Mouse (Mus musculus): ENCODE data around the gene Sdhb. TPM values are rescaled to one million over a fixed set of nuclear protein-coding genes. Genes with fewer than 3 reads are reported as not detected.
A peak's percentile ranks its signal among the peaks of the same experiment; 100 is the strongest.

Gene Sdhb
- polyA plus RNA-seq, 1 experiment from 2014 or later: 530 TPM

GRCm38 (mm10) chr4:140996812-140997211, 35.8 kb downstream of the Sdhb start:
- Histone ChIP-seq H3K4me3 (replicated peaks) (no peak overlapping the region), H3K9ac (replicated peaks) (no peak overlapping the region), H3K9me3 (replicated peaks) (no peaks in the 10 kb centered on the region), H3K4me1 (no peaks in the 10 kb centered on the region), H3K27me3 (replicated peaks) (no peaks in the 10 kb centered on the region), H3K36me3 (peaks cover 94% of the 10 kb centered on the region), H3K27ac (replicated peaks) (no peak overlapping the region), H3K4me2 (no peak overlapping the region)
- no peak for ATAC-seq (ENCODE audit: low FRiP score)
- 98% methylated on average over 9 of the region's 9 CpGs for WGBS

DNA sequence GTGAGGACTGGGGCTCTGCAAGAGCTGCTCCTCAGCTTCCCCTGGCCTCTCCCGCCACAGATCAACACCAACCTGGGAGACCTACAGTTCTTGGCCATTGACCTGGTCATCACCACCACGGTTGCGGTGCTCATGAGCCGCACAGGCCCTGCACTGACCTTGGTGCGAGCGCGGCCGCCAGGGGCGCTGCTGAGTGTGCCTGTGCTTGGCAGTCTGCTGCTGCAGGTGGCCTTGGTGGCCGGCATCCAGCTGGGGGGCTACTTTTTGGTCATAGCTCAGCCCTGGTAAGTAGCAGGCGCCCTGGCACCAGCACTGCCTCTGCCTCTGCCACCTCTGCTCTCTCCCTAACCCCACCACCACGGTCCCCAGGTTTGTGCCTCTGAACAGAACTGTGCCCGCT, 45.0 kb downstream of the Sdhb start:
- no peak for ATAC-seq (ENCODE audit: low FRiP score)
- 82% methylated on average over 13 of the region's 13 CpGs for WGBS
- Histone ChIP-seq H3K27ac (replicated peaks) (no peak overlapping the region), H3K9me3 (replicated peaks) (no peaks in the 10 kb centered on the region), H3K27me3 (replicated peaks) (no peaks in the 10 kb centered on the region), H3K9ac (replicated peaks) (no peak overlapping the region), H3K4me2 (no peak overlapping the region), H3K4me1 (peaks cover 7% of the 10 kb centered on the region; the same call in 1 of the 2 replicates), H3K36me3 (peaks cover 72% of the 10 kb centered on the region), H3K4me3 (replicated peaks) (no peak overlapping the region)

GRCm38 (mm10) chr4:141008028-141008427, 47.0 kb downstream of the Sdhb start:
- Histone ChIP-seq H3K36me3 (peaks cover 55% of the 10 kb centered on the region), H3K27me3 (replicated peaks) (no peaks in the 10 kb centered on the region), H3K4me2 (no peak overlapping the region), H3K4me1 (peaks cover 27% of the 10 kb centered on the region), H3K4me3 (replicated peaks) (no peak overlapping the region), H3K9ac (replicated peaks) (no peak overlapping the region), H3K9me3 (replicated peaks) (no peaks in the 10 kb centered on the region), H3K27ac (replicated peaks) (no peak overlapping the region)
- ATAC-seq (ENCODE audit: low FRiP score): no peak
- 83% methylated on average over 8 of the region's 8 CpGs for whole genome bisulfite sequencing

GRCm38 (mm10) chr4:141010118-141010517, 49.1 kb downstream of the Sdhb start, which contains the start of gene Mfap2:
Gene Mfap2 (plus strand): TSS chr4:141010418.
- Histone ChIP-seq H3K4me3 (replicated peaks) (peak within 1 kb of the TSS; percentile 55), H3K27me3 (replicated peaks) (no peaks in the 10 kb centered on the region), H3K27ac (replicated peaks) (peak within 1 kb of the TSS; percentile 68), H3K9ac (replicated peaks) (peak within 1 kb of the TSS; percentile 77), H3K4me2 (peak within 1 kb of the TSS; percentile 84), H3K36me3 (peaks cover 51% of the 10 kb centered on the region), H3K4me1 (peaks cover 35% of the 10 kb centered on the region), H3K9me3 (replicated peaks) (no peaks in the 10 kb centered on the region)
- 27% methylated on average over 7 of the region's 7 CpGs for WGBS
- ATAC-seq (ENCODE audit: low FRiP score): no peak

- peak; percentile 85 for ATAC-seq (ENCODE audit: low FRiP score)
- Histone ChIP-seq H3K4me1 (peaks cover 37% of the 10 kb centered on the region), H3K4me2 (peak overlapping the region; percentile 84), H3K4me3 (replicated peaks) (peak overlapping the region; percentile 55), H3K9me3 (replicated peaks) (no peaks in the 10 kb centered on the region), H3K36me3 (peaks cover 51% of the 10 kb centered on the region), H3K27me3 (replicated peaks) (no peaks in the 10 kb centered on the region), H3K9ac (replicated peaks) (peak overlapping the region; percentile 77), H3K27ac (replicated peaks) (peak overlapping the region; percentile 68)
- WGBS: under 1% methylated on average over 26 of the region's 26 CpGs
These were observed 49.5 kb downstream of the Sdhb start for GRCm38 (mm10) chr4:141010526-141010925.

DNA sequence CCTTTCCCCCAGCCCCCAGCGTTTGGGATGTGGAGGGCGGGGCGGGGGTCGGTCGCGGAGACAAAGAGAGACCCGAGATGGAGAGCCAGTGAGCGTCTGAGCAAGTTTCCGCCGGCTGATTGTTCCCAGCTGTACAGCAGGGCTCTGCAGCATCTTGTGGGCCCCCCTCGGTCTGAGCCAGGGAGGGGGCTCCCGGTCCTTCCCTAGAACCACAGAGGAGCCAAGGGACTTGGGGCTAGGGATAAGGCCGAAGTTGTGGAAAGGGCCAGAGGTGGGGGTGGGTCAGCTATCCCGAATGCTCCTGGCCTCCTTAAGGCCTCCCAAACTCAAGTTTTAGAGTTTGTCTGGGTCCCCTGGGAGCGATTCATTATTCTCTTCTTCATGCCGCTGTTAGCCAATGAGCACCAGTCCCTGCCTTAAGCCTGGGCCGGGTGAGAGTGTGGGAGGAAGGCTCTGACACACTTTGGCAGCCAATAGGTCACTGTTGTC, 50.0 kb downstream of the Sdhb start:
- H3K4me3 ChIP-seq (replicated peaks): peak overlapping the region; percentile 55
- H3K27me3 ChIP-seq (replicated peaks): no peaks in the 10 kb centered on the region
- H3K9me3 ChIP-seq (replicated peaks): no peaks in the 10 kb centered on the region
- peak overlapping the region; percentile 77 for H3K9ac ChIP-seq (replicated peaks)
- ATAC-seq (ENCODE audit: low FRiP score): peak; percentile 36
- H3K27ac ChIP-seq (replicated peaks): peak overlapping the region; percentile 68
- H3K4me2 ChIP-seq: peak overlapping the region; percentile 84
- under 1% methylated on average over 17 of the region's 17 CpGs for WGBS
- peaks cover 51% of the 10 kb centered on the region for H3K36me3 ChIP-seq
- peaks cover 37% of the 10 kb centered on the region for H3K4me1 ChIP-seq

DNA sequence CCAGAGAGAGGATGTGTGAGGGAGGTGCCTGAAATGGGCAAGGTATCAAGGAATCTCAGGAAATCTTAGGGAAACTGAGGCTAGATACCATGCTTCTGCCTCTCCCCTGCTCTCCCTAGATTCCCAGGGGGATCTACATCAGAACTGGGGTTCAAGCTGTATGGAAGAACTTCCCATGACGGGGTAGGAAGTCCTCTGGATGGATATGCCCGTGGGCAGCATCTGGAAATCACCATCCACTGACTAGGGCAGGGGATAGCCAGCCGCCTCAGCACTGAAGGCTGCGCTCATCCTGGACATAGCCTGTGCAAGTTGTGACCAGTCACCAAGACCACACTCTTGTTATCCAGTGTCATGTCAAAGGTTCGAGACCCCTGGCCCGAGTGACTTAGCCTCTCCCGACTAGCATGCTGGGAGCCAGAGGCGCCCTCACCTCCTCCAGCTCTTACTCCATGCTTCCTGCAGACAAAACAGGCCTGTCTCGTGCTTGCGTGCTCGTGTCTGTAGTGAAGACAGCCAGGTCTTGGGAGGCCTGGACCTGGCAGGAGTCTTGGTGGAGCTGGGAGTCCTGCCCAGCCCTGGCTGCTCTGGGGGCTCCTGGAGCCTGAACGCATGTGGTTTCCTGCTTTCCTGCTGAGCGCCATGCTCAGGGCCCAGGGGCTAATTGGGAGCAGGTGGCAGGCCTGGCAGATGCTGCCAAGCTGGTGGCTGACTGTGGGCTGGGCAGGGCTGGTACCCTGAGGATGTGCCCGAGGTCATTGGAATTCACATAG, 50.7 kb downstream of the Sdhb start:
- Histone ChIP-seq H3K27ac (replicated peaks) (peak overlapping the region; percentile 68), H3K4me1 (peaks cover 37% of the 10 kb centered on the region), H3K27me3 (replicated peaks) (no peaks in the 10 kb centered on the region), H3K4me2 (peak overlapping the region; percentile 84), H3K36me3 (peaks cover 48% of the 10 kb centered on the region), H3K9me3 (replicated peaks) (no peaks in the 10 kb centered on the region), H3K9ac (replicated peaks) (peak overlapping the region; percentile 77), H3K4me3 (replicated peaks) (peak overlapping the region; percentile 55)
- WGBS: 43% methylated on average over 14 of the region's 14 CpGs
- ATAC-seq (ENCODE audit: low FRiP score): no peak

DNA sequence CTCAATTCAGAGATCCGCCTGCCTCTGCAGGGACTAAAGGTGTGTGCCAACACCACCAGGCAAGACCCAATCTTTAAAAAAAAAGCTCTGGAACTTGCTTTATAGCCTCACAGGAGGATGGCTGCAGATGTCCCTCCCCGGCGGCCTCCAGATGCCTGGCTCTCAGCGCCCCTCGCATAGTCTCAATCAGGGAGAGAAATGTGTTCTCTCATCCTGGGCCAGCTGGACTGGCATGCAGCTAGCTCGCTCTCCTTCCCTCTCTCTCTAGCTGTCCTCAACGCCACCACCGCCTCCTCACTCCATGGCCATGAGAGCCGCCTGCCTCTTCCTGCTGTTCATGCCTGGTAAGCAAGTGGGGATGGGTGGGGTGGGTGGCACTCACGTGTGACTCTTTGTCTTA, 51.6 kb downstream of the Sdhb start:
- Histone ChIP-seq H3K27ac (replicated peaks) (peak overlapping the region; percentile 68; the same call in 1 of the 2 replicates), H3K9ac (replicated peaks) (peak overlapping the region; percentile 77; the same call in 1 of the 2 replicates), H3K36me3 (peaks cover 43% of the 10 kb centered on the region), H3K4me3 (replicated peaks) (no peak overlapping the region), H3K27me3 (replicated peaks) (no peaks in the 10 kb centered on the region), H3K9me3 (replicated peaks) (no peaks in the 10 kb centered on the region), H3K4me2 (peak overlapping the region; percentile 84), H3K4me1 (peaks cover 37% of the 10 kb centered on the region)
- WGBS: 56% methylated on average over 10 of the region's 10 CpGs
- ATAC-seq (ENCODE audit: low FRiP score): no peak

DNA sequence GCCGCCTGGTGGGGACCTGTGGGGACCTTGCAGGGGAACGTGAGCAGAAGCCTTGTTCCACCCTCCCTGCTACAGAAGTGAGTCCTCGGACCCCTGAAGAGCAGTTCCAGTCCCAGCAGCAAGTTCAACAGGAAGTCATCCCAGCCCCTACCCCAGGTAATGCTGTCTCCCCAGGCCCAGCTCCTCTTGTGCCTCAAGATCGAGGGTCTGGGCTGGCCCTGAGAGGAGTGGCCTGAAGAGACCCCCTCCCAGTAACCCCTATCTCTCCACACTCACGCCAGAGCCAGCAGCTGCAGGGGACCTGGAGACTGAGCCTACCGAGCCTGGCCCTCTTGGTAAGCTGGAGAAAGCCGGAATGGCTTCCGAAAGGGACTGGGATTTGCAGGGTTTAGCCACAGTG, 53.1 kb downstream of the Sdhb start:
- Histone ChIP-seq H3K27me3 (replicated peaks) (no peaks in the 10 kb centered on the region), H3K36me3 (peaks cover 33% of the 10 kb centered on the region), H3K27ac (replicated peaks) (no peak overlapping the region), H3K9me3 (replicated peaks) (no peaks in the 10 kb centered on the region), H3K4me3 (replicated peaks) (no peak overlapping the region), H3K4me1 (peaks cover 42% of the 10 kb centered on the region), H3K4me2 (no peak overlapping the region), H3K9ac (replicated peaks) (no peak overlapping the region)
- ATAC-seq (ENCODE audit: low FRiP score): no peak
- 80% methylated on average over 8 of the region's 8 CpGs for WGBS

- no peaks in the 10 kb centered on the region for H3K27me3 ChIP-seq (replicated peaks)
- H3K9me3 ChIP-seq (replicated peaks): no peaks in the 10 kb centered on the region
- no peak overlapping the region for H3K4me2 ChIP-seq
- WGBS: 96% methylated on average over 11 of the region's 11 CpGs
- H3K27ac ChIP-seq (replicated peaks): no peak overlapping the region
- ATAC-seq (ENCODE audit: low FRiP score): no peak
- no peak overlapping the region for H3K9ac ChIP-seq (replicated peaks)
- no peak overlapping the region for H3K4me3 ChIP-seq (replicated peaks)
- H3K36me3 ChIP-seq: peaks cover 33% of the 10 kb centered on the region
- peaks cover 49% of the 10 kb centered on the region for H3K4me1 ChIP-seq
These were observed 53.9 kb downstream of the Sdhb start for GRCm38 (mm10) chr4:141014856-141015255.

- no peak overlapping the region for H3K27ac ChIP-seq (replicated peaks)
- no peaks in the 10 kb centered on the region for H3K27me3 ChIP-seq (replicated peaks)
- peaks cover 33% of the 10 kb centered on the region for H3K36me3 ChIP-seq
- no peak for ATAC-seq (ENCODE audit: low FRiP score)
- H3K4me1 ChIP-seq: peaks cover 49% of the 10 kb centered on the region
- H3K9me3 ChIP-seq (replicated peaks): no peaks in the 10 kb centered on the region
- H3K4me2 ChIP-seq: no peak overlapping the region
- H3K9ac ChIP-seq (replicated peaks): no peak overlapping the region
- H3K4me3 ChIP-seq (replicated peaks): no peak overlapping the region
- 80% methylated on average over 7 of the region's 7 CpGs for WGBS
These were observed 54.4 kb downstream of the Sdhb start for GRCm38 (mm10) chr4:141015356-141015755.

DNA sequence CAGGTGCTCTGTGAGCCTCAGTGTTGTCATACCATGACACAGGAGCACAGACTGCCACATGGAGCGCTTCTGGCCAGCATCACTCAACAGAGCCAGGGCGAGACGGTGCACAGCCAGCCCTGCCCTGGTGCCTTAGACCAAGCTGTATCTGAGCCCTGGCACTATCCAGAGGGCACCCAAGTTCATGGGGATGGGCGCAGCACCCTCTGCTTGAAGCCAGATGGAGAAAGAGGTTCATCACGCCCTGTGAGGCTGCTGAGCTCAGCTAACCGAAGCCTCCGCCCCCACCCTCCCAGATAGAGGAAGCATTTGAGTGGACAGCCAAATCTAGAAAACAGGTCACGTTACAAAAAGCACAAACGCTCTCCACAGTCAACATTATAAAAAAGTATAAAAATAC, 55.3 kb downstream of the Sdhb start:
- 83% methylated on average over 9 of the region's 9 CpGs for WGBS
- Histone ChIP-seq H3K27ac (replicated peaks) (0 out of 2 replicates have a peak overlapping the region, but pooled peaks have one; percentile 28), H3K36me3 (peaks cover 33% of the 10 kb centered on the region), H3K4me2 (no peak overlapping the region), H3K9me3 (replicated peaks) (no peaks in the 10 kb centered on the region), H3K27me3 (replicated peaks) (no peaks in the 10 kb centered on the region), H3K4me1 (peaks cover 54% of the 10 kb centered on the region), H3K4me3 (replicated peaks) (no peak overlapping the region), H3K9ac (replicated peaks) (no peak overlapping the region)
- ATAC-seq (ENCODE audit: low FRiP score): no peak
